Mouse (Mus musculus) gastrocnemius, postnatal 10 days (tissue): ENCODE measurements around the gene Gm20388. TPM values are rescaled to one million over a fixed set of nuclear protein-coding genes. Genes with fewer than 3 reads are reported as not detected.
"Not testable (repeated sequence)": the region's sequence is repeated elsewhere in the genome, so short reads cannot be mapped to it uniquely, and the experiment has no call there.

Experiments
- DNase-seq: peaks from one replicate; pipeline ENCODE4 v3.0.0; 2021; ENCODE audit warnings: mixed read lengths
- total RNA-seq, 2 experiments: library from RNA; stranded (reverse); gene quantifications; 2 replicates each; pipeline ENCODE4 v1.2.3; 2021

Gm20388 gene
- total RNA-seq, 2 experiments from 2014 or later, result 2.9 to 6.0 TPM

DNA sequence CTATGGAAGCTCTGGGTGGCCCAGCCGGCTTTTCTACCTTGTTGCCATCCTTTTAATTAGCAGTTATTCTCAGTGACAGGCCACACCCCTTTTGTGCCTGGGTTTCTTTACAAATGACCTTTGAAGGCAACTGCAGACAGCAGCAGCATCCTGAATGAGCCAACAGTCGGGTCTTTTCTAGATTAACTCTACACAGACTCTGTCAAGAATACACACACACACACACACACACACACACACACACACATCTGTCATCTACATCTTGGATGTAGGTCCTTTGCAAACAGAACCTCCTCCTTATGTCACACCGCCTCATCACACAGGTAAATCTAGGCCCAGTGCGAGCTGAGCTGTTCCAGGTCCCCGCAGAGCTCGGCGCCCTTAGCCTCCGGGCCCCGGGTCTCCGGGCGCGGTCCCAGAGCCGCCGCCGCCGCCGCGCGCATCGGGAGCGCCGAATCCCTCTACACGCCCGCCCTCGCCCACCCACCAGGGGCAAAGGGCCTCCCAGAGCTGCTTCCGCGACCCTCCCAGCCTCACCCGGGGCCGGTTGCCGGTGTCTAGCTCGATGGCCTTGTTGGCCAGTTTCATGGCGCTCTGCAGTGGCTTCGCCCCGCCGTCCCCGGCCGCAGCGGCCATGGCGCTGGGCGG is 3342.9 kb downstream of the Gm20388 start:
- DNase-seq, result no peak

DNA sequence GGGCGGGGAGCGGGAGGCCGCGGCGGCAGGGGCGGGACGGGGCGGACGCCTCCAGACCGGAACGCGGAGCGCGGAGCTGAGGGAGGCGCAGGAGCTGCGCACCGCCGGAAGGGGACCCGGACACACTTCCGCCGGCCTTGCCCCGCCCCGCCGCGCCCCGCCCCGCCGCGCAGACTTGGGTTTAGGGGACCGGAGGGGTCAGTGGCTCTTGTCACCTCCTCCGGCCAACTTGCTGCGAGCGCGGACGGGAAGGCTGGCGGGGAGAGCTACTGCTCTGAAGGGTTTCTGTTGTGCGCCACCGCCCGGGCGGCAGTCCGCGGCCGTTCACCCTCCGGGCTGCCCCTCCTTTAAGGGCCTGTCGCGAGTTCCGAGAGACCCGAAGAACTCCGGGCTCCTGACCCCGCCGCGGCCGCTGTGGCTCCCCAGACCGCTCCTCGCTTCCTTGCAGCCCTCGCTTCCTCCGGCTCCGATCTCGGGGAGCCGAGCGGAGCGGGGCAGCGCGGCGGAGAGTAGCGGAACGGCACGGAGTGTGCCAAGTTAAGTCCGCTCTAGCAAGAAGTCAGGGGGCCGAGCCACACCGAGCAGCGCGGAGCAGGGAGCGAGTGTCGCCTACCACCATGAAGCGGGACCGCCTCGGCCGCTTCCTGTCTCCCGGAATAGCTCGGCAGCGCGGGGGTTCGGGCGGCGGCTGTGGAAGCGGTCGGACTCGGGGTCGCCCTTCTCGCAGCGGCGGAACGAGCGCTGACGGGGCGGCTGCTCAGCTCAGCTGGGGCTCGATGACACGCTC is 3343.7 kb downstream of the Gm20388 start, which contains the start of the genes Zfp276 and Vps9d1:
Gene Zfp276 (plus strand): TSS at position 97 of the 787 bp plus-strand sequence.
Gene Vps9d1 (minus strand): TSS at position 250 of the 787 bp plus-strand sequence.
- DNase-seq, result peak; percentile 91

DNA sequence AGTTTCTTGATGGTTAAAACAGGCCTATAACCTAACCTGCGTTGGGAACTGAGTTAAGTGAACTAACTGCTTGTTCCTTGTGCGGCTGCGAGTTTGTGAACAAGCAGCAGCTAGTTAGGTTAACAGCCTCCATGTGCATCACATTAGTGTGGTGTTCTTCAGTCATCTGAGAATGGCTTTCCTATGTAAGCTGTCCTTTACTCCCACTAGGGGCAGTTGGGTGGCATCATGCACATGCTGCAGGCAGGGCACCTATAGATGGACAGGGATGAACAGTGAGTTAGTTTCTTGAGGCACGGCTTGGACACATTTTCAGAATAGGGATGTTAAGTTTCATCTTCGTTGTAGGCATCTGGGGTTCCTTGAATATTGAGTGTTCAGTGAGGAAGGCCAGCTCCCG is 3344.5 kb downstream of the Gm20388 start:
- no peak for DNase-seq

DNA sequence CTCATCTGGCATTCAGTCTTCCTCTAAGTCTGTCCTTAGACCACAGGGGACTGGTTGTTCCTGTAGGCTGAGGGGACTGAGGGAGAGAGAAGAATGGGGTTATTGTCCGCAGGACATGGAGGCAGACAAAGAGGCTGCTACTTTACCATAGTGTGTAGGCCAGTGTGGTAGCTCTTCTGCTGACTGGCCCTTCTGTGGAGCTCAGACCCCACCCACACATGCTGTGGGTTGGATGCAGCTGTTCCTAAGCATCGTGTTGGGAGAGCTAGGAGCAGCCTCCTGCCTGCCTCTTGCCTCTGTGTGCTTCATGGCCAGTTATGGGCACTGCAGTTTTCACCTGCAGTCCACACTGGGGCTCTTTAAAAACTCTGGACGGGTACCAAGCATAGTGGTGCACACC is 3346.5 kb downstream of the Gm20388 start:
- no peak for DNase-seq

DNA sequence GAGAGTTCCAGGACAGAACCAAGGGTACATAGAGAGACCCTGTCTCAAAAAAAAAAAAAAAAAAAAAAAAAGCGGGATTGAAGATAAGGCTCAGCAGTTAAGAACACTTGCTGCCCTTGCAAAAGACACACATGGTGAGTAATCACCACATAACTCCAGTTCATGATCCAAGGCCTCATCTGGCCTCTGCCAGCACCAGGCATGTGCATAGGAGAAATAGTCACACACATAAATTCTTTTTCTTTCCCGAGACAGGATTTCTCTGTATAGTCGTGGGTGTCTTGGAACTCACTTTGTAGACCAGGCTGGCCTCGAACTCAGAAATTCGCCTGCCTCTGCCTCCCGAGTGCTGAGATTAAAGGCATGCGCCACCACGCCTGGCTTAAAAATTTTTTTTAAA is 3347.0 kb downstream of the Gm20388 start:
- DNase-seq, result not testable (repeated sequence)

DNA sequence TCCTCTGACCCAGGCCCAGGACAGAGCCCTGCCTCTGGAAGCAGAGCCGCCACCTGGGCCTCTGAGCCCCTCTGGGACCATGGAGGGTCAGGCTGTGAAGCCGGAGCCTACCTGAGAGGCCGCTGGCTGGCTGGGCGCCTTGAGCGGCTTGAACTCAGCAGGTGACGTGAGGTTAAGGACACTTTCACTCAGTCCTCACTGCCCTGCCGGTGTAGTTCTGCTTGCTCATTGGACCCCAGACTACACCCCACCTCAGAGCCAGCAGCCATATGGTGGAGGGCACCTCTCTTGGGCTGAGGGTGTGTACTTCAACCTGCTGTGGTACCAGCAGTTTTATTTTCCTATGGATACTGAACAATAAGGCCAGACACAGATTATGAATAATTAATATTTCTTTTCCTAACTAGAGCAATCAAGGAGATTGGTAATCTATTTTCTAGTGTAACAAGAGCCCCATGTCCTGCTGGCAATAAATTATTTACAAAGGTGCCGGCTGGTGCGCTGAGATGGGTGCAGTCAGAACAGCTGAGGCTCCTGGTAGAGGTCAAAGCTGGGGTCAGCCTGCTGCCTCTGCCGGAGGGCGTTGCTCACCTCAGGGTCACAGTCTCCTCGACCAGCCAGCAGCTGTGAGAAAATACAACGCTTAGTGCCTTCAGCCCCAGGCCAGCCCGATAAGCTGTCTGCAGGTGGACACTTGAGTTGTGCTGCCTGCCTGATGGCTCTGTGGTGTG is 3357.4 kb downstream of the Gm20388 start:
- DNase-seq, result no peak

DNA sequence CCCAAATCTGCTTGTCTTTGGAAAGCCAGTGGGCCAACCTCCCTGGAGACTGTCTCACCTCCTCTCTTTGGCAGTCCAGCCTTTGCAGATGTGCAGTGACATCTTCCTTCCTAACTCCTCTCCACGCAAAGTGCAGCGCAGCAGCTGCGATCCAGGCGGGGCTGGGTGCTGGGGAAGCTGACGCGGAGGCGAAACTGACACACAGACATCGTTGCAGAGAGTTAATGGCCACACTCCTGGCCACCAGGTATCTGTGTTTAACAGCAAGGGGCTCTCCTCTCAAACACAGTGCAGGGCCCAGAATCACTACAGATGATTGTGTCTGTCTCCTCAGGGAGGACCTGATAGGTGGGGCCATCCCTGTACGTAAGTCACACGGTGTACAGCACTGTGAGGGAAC is 3360.5 kb downstream of the Gm20388 start:
- DNase-seq, result peak; percentile 21

DNA sequence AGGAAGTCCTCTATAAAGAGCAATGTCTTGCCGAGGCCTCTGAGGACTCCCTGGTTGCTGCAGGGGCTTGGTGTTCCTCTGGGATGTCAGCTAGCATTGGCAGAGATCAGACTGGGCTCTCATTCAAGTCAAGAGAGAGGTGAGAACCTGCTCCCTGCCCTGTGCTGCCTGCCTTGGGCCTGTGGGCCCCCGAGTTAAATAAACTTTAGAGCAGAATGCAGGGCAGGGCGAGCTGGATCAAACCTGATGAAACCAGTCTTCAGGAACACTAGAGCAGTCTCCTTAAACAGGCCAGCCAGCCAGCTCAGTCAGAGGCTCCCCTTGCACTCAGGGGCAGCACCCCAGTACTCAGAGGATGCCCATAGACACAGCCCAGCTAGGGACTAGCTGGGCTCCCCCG is 3361.3 kb downstream of the Gm20388 start:
- DNase-seq, result no peak

DNA sequence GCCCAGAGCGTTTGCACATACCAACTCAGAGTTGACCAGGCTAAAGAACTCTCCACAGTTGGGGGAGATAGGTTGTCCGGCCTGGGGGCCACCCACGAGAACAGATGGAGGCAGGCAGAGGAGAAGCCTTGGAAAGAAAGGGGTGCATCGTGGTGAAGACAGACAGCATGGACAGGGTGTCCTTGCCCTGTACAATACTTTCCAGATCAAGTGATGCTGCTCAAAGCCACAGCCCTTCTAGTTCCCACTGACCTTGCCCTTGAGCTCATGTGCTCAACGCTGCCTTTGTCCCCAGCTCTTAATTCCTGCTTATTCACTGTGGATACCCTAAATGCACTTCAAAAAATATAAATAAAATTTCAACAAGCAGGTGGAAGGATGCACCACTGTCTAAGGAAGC is 3363.8 kb downstream of the Gm20388 start:
- no peak for DNase-seq

DNA sequence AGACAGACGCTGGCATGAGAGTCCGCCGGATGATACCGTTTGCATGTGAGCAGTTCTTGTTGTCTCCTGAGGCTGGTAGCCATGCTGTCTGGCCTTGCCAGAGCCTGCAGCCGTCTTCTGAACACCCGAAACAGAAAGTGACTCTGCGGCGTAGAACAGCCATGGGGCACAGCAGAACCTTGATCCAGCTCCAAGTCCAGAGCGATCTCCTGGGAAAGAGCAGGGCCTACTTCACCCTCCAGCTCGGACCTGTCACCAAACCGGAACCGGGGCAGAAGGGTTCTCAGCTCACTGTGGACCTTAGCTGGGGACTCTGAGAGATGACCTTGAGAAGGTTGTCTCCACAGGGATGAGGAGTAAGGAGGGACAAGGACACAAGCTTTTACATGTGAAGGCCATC is 3364.5 kb downstream of the Gm20388 start:
- no peak for DNase-seq

DNA sequence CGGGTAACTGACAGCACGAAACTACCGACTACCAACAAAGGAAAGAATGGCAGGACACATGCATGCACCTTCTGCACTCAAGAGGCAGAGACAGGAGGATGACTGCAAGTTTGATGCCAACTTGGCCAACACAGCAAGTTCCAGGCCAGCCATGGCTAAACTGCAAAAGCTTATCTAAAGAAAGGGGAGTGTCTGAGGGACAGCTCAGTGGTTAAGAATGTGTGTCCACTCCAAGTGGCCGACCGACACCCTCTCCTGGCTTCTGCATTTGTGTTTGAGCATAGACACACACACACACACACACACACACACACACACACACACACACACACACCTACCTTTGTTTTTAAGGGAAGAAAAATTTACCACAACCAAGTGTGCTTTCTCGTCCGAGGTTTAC is 3367.8 kb downstream of the Gm20388 start:
- DNase-seq, result no peak

DNA sequence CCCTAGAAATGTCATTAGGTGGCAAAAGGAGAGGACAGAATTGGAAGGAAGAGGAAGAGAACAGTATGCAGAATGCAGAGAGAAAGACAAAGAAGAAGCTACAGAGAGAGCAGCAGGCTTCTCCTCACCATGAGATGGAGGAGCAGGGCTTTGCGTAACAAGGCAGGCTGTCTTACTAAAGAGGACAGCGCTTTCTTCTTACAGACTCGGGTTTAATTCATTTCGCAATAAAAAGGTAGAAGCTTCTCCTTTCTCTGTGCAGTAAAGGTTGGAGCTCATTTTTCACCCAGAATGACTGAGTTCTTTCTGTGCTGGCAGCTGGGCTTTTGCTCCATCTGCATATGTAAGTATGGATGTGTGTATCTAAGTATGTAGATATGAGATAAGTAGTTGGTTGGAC is 3369.2 kb downstream of the Gm20388 start:
- DNase-seq, result no peak

DNA sequence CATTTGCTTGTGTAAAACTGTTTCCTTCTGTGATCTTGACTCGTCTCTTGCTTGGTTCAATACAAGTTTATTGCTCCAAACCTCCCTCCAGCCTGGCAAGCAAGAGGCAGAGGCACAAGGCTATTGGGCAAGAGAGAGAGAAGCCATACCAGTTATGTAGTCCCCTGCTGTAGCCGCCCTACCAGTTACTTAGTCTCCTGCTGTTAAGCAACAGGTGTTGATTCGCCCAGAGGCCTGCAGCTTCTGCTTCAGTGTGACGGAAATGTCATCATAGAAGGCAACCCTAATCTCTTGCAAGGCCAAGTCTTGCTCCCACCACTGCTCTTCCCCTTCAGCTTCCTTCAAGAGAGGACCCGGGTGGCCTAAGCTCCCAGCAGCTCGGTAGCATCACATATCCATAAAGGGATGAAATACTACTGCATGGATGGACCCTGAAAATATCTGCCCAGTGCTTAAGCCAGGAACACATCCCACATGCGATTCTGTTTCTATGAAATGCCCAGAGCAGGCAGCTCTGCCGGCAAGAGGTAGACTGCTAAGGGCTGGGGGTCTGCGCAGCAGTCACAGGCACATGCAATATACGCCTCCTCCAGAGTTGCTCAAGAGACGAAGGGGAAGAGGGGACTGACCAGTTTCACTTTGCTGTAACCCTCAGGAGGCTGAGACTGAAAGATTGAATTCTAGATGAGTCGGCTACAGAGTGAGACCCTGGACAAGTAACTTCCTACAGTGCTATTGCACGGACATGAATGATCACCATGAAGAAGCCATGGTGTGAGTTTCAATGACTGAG is 3369.9 kb downstream of the Gm20388 start:
- no peak for DNase-seq

DNA sequence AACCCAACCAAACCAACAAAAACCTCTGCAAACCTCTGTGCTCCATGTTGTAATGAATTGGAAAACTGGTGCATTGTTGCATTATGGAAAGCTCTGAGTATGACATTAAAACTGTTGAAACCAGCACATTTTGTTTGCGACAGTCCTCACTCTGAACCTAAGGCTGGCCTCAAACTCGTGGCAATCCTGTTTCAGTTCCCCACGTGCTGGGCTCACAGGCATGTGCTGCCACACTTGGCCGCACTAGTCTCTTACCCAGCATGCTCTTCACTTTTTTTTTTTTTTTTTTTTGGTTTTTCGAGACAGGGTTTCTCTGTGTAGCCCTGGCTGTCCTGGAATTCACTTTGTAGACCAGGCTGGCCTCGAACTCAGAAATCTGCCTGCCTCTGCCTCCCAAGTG is 3372.4 kb downstream of the Gm20388 start:
- DNase-seq, result not testable (repeated sequence)

DNA sequence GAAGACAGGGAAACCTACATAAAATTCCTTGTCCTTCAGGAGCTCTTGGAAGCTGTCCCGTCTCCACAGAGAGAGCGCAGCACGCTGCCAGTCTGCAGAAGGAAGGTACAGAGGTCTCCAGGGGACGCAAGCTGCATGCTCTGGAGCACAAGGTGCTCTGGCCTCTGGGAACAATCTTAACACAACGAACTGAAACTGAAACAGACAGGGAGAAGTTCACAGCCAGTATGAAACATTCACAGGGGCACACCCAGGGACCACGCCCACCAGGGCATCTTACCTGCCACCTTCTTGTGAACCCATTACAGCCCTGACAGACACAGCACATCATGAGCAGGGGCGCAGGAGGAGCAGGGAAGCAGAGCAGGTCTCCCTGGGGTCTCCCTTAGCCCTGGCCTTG is 3373.3 kb downstream of the Gm20388 start:
- no peak for DNase-seq

DNA sequence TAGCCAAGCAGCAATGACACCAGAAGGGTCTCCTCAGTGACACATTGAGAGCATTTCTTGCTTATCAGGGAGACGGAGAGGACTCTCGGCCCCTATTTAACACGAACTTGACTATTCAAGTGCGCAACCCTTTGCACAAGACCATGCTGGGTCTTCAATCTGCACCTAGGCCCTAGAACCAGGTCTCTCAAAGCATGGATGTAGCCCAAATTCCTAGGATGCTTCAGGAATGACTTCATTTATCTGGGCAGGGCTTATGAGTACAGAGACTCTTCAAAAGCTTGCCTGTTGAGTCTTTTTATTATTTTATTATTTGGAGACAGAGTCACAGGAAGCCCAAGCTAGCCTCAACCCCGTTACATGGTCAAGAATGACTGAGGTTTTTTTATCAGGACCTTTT is 3373.9 kb downstream of the Gm20388 start:
- DNase-seq, result no peak

DNA sequence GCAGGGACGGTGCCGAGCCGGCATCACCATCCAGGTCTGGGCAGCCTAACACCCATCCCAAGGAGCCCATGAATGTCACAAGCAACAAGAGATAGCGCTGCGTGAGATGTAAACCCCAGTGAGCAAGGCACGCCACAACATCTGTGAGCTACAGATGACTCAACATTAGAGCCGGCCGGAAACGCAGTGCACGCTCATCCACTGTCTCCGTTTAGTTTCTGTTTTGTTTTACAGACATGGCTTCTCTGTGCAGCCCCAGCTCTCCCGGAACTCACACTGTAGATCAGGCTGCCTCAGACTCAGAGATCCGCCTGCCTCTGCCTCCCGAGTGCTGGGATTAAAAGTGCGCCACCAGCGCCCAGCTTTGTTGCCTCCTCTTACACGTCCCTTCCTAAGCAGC is 3376.7 kb downstream of the Gm20388 start:
- no peak for DNase-seq

DNA sequence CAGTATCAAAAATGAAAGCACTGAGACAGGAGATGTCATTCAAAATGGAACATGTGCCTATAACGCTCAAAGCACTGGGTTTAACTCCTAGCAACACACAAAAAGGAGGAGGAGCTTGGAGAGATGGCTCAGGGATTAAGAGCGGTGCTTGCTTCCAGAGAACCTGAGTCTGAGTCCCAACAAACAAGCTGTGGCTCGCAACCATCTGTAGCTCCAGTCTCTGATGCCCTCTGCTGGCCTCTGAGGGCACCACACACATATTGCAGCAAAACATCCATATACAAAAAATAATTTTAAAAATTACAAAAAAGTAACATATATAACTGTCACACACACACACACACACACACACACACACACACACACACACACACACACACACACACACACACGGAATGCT is 3379.5 kb downstream of the Gm20388 start:
- peak; percentile 41 for DNase-seq

DNA sequence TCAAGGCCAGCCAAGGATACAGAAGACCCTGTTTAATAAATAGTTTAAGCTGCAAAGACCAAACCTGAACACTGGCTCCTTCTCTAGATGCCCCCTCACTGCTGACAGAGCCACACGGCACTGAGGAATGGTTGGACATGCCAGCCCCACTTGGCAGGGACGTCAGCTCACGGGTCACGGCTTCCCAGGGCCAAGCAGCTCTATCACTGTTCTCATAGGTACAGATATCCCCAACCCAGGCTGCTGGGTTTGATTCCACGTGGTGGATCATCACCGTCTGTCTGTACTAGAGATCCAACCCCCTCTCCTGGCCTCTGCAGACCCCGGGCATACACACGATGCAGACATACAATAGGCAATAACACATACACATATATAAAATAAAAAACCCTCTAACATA is 3380.0 kb downstream of the Gm20388 start:
- DNase-seq, result no peak

DNA sequence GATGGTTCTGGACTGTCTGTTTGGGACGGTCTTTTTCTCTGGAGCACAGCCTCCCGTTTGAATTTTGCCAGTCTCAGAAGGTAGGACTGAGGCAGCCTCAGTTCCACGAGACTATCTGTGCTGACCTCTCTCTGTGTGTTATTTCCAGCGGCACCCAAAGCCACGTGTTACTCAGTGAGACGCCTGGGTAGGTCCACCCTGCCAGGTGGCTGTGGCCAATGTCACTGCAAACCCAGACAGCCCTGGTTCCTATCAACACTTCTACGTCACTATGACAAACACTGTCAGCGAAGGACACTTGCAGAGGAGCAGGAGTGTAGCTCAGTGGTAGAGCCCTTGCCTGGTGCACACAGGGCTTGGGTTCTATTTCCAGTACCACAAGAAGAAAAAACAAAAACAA is 3381.1 kb downstream of the Gm20388 start:
- no peak for DNase-seq

DNA sequence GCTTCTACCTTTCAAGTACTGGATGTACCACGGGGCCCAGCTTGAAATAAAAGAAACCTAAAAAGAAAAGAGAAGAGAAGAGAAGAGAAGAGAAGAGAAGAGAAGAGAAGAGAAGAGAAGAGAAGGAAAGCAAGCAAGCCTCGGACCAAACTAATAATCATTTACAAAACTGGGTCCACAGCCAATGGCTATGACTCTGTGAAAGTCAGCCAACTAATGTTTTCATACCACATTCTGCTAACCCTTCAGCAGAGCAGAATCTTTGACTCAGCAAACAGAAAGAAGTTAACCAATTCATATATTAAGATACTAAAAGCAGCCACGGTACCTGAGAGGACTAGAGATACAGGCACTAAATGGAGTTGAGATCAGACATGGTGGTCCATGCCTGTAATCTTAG is 3381.6 kb downstream of the Gm20388 start:
- DNase-seq, result no peak

DNA sequence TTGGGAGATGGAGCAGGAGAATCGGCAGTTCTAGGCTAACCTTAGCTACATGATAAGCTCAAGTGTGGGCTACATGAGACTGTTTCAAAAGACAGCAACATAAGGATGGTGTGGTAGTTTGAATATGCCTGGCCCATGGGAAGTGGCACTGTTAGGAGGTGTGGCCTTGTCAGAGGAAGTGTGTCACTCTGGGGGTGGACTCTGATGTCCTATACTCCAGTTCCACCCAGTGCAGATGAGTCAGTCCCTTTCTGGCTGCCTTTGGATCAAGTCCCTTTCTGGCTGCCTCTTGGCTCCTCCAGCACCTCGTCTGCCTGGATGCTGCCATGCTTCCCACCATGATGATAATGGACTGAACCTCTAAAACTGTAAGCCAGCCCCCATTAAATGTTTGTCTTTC is 3382.1 kb downstream of the Gm20388 start:
- no peak for DNase-seq
